Mouse (Mus musculus) adipocyte (in vitro differentiated cells): ENCODE data around the gene Vmn2r24.
"Not testable (repeated sequence)": the region's sequence is repeated elsewhere in the genome, so short reads cannot be mapped to it uniquely, and the experiment has no call there.

Source experiments
- DNase-seq: peaks from one replicate; pipeline ENCODE4 v3.0.0-alpha.2; 2016; ENCODE audit warnings: low spot score

Gene Vmn2r24

GRCm38 (mm10) chr6:123778579-123778978 lies at the start of gene Vmn2r24:
Vmn2r24 (plus strand) TSS chr6:123778879.
- no peak for DNase-seq

- DNase-seq, result no peak
These were observed 8.6 kb upstream of the Vmn2r24 start for GRCm38 (mm10) chr6:123770031-123770430.

GRCm38 (mm10) chr6:123784857-123785256 lies 6.2 kb downstream of the Vmn2r24 start:
- DNase-seq, result no peak

GRCm38 (mm10) chr6:123793746-123794145 lies 15.1 kb downstream of the Vmn2r24 start:
- no peak for DNase-seq

GRCm38 (mm10) chr6:123810291-123810690 lies 31.6 kb downstream of the Vmn2r24 start:
- DNase-seq, result not testable (repeated sequence)

GRCm38 (mm10) chr6:123819951-123820350 lies 41.3 kb downstream of the Vmn2r24 start:
- no peak for DNase-seq

GRCm38 (mm10) chr6:123853363-123853762 lies 74.7 kb downstream of the Vmn2r24 start, which contains the start of gene Vmn2r25:
Vmn2r25 (minus strand) TSS chr6:123853463.
- not testable (repeated sequence) for DNase-seq
